Mouse (Mus musculus) testis, adult 2 months (tissue): ENCODE results near the gene Dnajc11. TPM values are rescaled to one million over a fixed set of nuclear protein-coding genes. Genes with fewer than 3 reads are reported as not detected.

ENCODE experiments used
- H3K27ac ChIP-seq: fragments of 200-500 bp; 2 replicates; pipeline ENCODE4 v1.5.1; 2012; ENCODE audit warnings: low read depth, low read length; ENCODE audit not compliant: control insufficient read depth, insufficient read depth
- H3K27me3 ChIP-seq: fragments of 200-500 bp; 2 replicates; pipeline ENCODE4 v1.6.1; 2012; ENCODE audit warnings: mild to moderate bottlenecking, low read length, moderate library complexity; ENCODE audit not compliant: control insufficient read depth, insufficient read depth
- H3K36me3 ChIP-seq: fragments of 200-500 bp; 2 replicates; pipeline ENCODE4 v1.6.1; 2012; ENCODE audit warnings: mild to moderate bottlenecking, low read length; ENCODE audit not compliant: control insufficient read depth, insufficient read depth
- H3K4me1 ChIP-seq: fragments of 200-500 bp; 2 replicates; pipeline ENCODE4 v1.6.1; 2012; ENCODE audit warnings: low read length; ENCODE audit not compliant: control insufficient read depth, insufficient read depth
- H3K4me3 ChIP-seq: fragments of 200-500 bp; 2 replicates; pipeline ENCODE4 v1.5.1; 2012; ENCODE audit warnings: low read depth, mild to moderate bottlenecking, low read length, moderate library complexity, mixed read lengths; ENCODE audit not compliant: control insufficient read depth
- CTCF ChIP-seq: fragments of 200-500 bp; IDR thresholded peaks from 2 replicates; pipeline ENCODE4 v1.5.1; 2012; ENCODE audit warnings: low read depth, mild to moderate bottlenecking, inconsistent platforms, low read length, moderate library complexity; ENCODE audit not compliant: control insufficient read depth, insufficient read depth, insufficient replicate concordance
- POLR2A ChIP-seq: fragments of 200-500 bp; IDR thresholded peaks from 2 replicates; pipeline ENCODE4 v1.6.1; 2012; ENCODE audit warnings: low read depth, mild to moderate bottlenecking, inconsistent platforms, low read length, moderate library complexity; ENCODE audit not compliant: control insufficient read depth
- polyA plus RNA-seq: library from polyadenylated mRNA; depleted of rRNA; stranded (reverse); fragments of >200 nt; gene quantifications from 2 replicates; pipeline ENCODE4 v1.2.3, GENCODE M21; 2012

The Dnajc11 gene
- polyA plus RNA-seq, 1 experiment: 31.2 TPM

GRCm38 (mm10) chr4:151959849-151960512 is 26.5 kb downstream of the Dnajc11 start:
- no peaks in the 10 kb centered on the region for H3K4me1 ChIP-seq
- H3K36me3 ChIP-seq: peaks cover 1% of the 10 kb centered on the region; the same call in 1 of the 2 replicates
- H3K27me3 ChIP-seq: no peaks in the 10 kb centered on the region
- TF ChIP-seq POLR2A: no peak
- no peak for TF ChIP-seq CTCF
- H3K27ac ChIP-seq: no peak overlapping the region
- no peak overlapping the region for H3K4me3 ChIP-seq

- TF ChIP-seq CTCF (no peak), POLR2A (no peak)
- Histone ChIP-seq H3K27ac (no peak overlapping the region), H3K4me3 (no peak overlapping the region), H3K36me3 (peaks cover 1% of the 10 kb centered on the region; the same call in 1 of the 2 replicates), H3K4me1 (no peaks in the 10 kb centered on the region), H3K27me3 (no peaks in the 10 kb centered on the region)
Measured at GRCm38 (mm10) chr4:151960513-151960854, 27.0 kb downstream of the Dnajc11 start.

GRCm38 (mm10) chr4:151962817-151963216 is 29.3 kb downstream of the Dnajc11 start:
- H3K27me3 ChIP-seq: no peaks in the 10 kb centered on the region
- H3K27ac ChIP-seq: no peak overlapping the region
- H3K4me3 ChIP-seq: no peak overlapping the region
- no peaks in the 10 kb centered on the region for H3K4me1 ChIP-seq
- H3K36me3 ChIP-seq: peaks cover 1% of the 10 kb centered on the region; the same call in 1 of the 2 replicates
- TF ChIP-seq POLR2A (no peak), CTCF (no peak)

GRCm38 (mm10) chr4:151968204-151968921 is 34.9 kb downstream of the Dnajc11 start:
- Histone ChIP-seq H3K4me3 (peak overlapping the region; percentile 61), H3K36me3 (no peaks in the 10 kb centered on the region; the same call in none of the 2 replicates)
- TF ChIP-seq CTCF (no peak), POLR2A (no peak)

GRCm38 (mm10) chr4:151972221-151972967 is 38.9 kb downstream of the Dnajc11 start:
- Histone ChIP-seq H3K27ac (no peak overlapping the region), H3K36me3 (no peaks in the 10 kb centered on the region; the same call in none of the 2 replicates), H3K27me3 (no peaks in the 10 kb centered on the region), H3K4me1 (no peaks in the 10 kb centered on the region), H3K4me3 (no peak overlapping the region)
- no peak for TF ChIP-seq POLR2A
- peak; percentile 70; the same call in 1 of the 2 replicates for TF ChIP-seq CTCF

More at GRCm38 (mm10) chr4:151968204-151968921, 34.9 kb downstream of the Dnajc11 start:
- Histone ChIP-seq H3K27me3 (no peaks in the 10 kb centered on the region), H3K4me1 (no peaks in the 10 kb centered on the region), H3K27ac (no peak overlapping the region)

- Histone ChIP-seq H3K4me1 (no peaks in the 10 kb centered on the region), H3K27me3 (no peaks in the 10 kb centered on the region), H3K4me3 (no peak overlapping the region), H3K36me3 (no peaks in the 10 kb centered on the region; the same call in 1 of the 2 replicates), H3K27ac (no peak overlapping the region)
- no peak for TF ChIP-seq CTCF
- TF ChIP-seq POLR2A: no peak
Measured at GRCm38 (mm10) chr4:151975441-151975840, 42.0 kb downstream of the Dnajc11 start.

GRCm38 (mm10) chr4:151977748-151978147 is 44.3 kb downstream of the Dnajc11 start:
- TF ChIP-seq POLR2A (no peak), CTCF (peak; percentile 67; the same call in 1 of the 2 replicates)

More at GRCm38 (mm10) chr4:151977748-151978147, 44.3 kb downstream of the Dnajc11 start:
- Histone ChIP-seq H3K27me3 (no peaks in the 10 kb centered on the region), H3K4me1 (no peaks in the 10 kb centered on the region), H3K27ac (no peak overlapping the region), H3K4me3 (no peak overlapping the region), H3K36me3 (no peaks in the 10 kb centered on the region; the same call in 1 of the 2 replicates)
